In the genomic region with DNA sequence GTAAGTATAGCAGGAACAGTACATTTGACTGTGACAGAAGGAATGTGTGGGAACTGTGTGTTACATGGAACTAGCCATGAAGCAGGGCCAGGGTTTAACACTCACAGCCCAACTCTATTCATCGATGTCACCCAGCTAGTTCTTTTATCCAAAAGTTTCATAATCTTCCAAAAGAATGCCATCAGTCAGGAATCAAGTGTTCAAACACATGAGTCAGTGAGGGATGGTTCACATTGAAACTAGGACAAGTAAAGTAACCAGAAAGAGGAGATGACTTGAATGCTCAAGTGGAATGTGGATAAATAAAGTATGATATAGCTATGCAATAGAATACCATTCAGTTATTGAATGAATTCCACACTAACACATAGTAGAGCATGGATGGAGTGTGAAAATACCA, we compare ENCODE assay signal across 24 mouse cellular contexts.
A peak's percentile ranks its signal among the peaks of the same experiment; 100 is the strongest.
DNase-seq lines count a peak whose midpoint lies in the region; ATAC-seq and TF ChIP-seq lines count a peak whose summit lies in the region.
"Had no signal": no experiment of that assay in that cellular context is flagged by ENCODE, and none has a peak within 500 bp of the region (broad histone marks: within the 10 kb centered on the region; RNA-seq: fewer than 3 reads in every experiment).

No protein-coding gene starts in this region.

- no peak overlapping the region for H3K4me3 ChIP-seq in hindbrain, embryonic 13.5 days

- H3K9me3 ChIP-seq in hindbrain, embryonic 13.5 days, result no peaks in the 10 kb centered on the region
- H3K9me3 ChIP-seq: G1E had no signal

- H3K27ac ChIP-seq in hindbrain, embryonic 13.5 days, result no peak overlapping the region

- POLR2A ChIA-PET in Patski (lab: Charles Lee), result no interaction called here

- no peaks in the 10 kb centered on the region for H3K27me3 ChIP-seq in Patski
- H3K27me3 ChIP-seq in hindbrain, embryonic 13.5 days, result no peaks in the 10 kb centered on the region

- H3K9ac ChIP-seq in hindbrain, embryonic 13.5 days, result no peak overlapping the region

- H3K36me3 ChIP-seq in hindbrain, embryonic 13.5 days, result no peaks in the 10 kb centered on the region
- H3K36me3 ChIP-seq: G1E had no signal

- H3K4me2 ChIP-seq in hindbrain, embryonic 13.5 days, result no peak overlapping the region

- TF ChIP-seq CTCF in Patski (IDR thresholded peaks at IDR 0.05), result no peak

- 98% methylated on average over 1 of the region's 1 CpGs for WGBS in hindbrain, embryonic 13.5 days

- peak; percentile 30 for DNase-seq in 3T3-L1 (ENCODE audit: low read depth, low spot score)
- DNase-seq in Muller cell, postnatal 12 days (ENCODE audit: inconsistent ontology term), result peak; percentile 95
- DNase-seq in NIH3T3 (ENCODE audit: low read depth), result peak; percentile 12
- DNase-seq in Patski (ENCODE audit: low read depth, low spot score), result no peak
- DNase-seq in left cerebral cortex, adult 18-20 months (ENCODE audit: low spot score in 2 of 2), result no peak
- no peak for DNase-seq in gastrocnemius, postnatal 25 days
- DNase-seq in kidney, postnatal 25 days, result no peak
- DNase-seq: adrenal gland, adult 2 months; adrenal gland, adult 8-10 months; adrenal gland, postnatal 10 days; adrenal gland, postnatal 14 days; adrenal gland, postnatal 25 days; adrenal gland, postnatal 36 days; B cell, adult 2 months; cerebellum, adult 11 months; cerebellum, adult 11-12 months; cerebellum, adult 18-20 months; cerebellum, adult 2 months; cerebellum, adult 8-10 months; cerebellum, adult 9-10 months had no signal

- CTCF ChIA-PET in Patski (lab: Charles Lee), result interaction anchor here (1.4 to 3.2 kb wide), 3 partner anchors 9 to 22 kb away, joined by 3 to 12 read pairs (median 4); no protein-coding TSS in a partner anchor

- no peaks in the 10 kb centered on the region for H3K4me1 ChIP-seq in hindbrain, embryonic 13.5 days (replicated peaks)

- in situ Hi-C loops in Patski (cut with MboI; ENCODE audit: low pct_unique_long_range_greater_than_20kb), result no loop called here

- peak; percentile 52 for ATAC-seq in Patski
- ATAC-seq in hindbrain, embryonic 13.5 days (ENCODE audit: low FRiP score), result no peak
- ATAC-seq: activated CD4-positive, CD25-positive, alpha-beta regulatory T cell, adult 4 months; CD4-positive, CD25-positive, alpha-beta regulatory T cell, adult 4 months had no signal

Comparison
In these comparisons a context has a peak if more than half of its experiments do, and no peak if none do; other contexts are left out.
1. DNase-seq: peak in 3T3-L1 (single experiment), Muller cell, postnatal 12 days (single experiment) and NIH3T3 (single experiment); none in Patski (single experiment), left cerebral cortex, adult 18-20 months (0 of 2), gastrocnemius, postnatal 25 days (single experiment) and kidney, postnatal 25 days (0 of 2).